Mouse (Mus musculus): ENCODE results near the gene Smcp. TPM values are rescaled to one million over a fixed set of nuclear protein-coding genes. Genes with fewer than 3 reads are reported as not detected.

Smcp gene
- polyA plus RNA-seq, 1 experiment from 2014 or later: not detected

- 46% methylated on average over 3 of the region's 3 CpGs for WGBS (ENCODE audit: insufficient replicate concordance)
- no peak for ATAC-seq (ENCODE audit: insufficient read depth)
- Histone ChIP-seq H3K4me2 (no peak overlapping the region), H3K4me1 (replicated peaks) (no peaks in the 10 kb centered on the region), H3K9ac (no peak overlapping the region), H3K36me3 (replicated peaks) (no peaks in the 10 kb centered on the region), H3K27ac (replicated peaks) (no peak overlapping the region), H3K9me3 (replicated peaks) (no peaks in the 10 kb centered on the region), H3K4me3 (replicated peaks) (no peak overlapping the region), H3K27me3 (no peaks in the 10 kb centered on the region)
Observed at GRCm38 (mm10) chr3:92583164-92583826, 5.5 kb downstream of the Smcp start.

- 60% methylated on average over 1 of the region's 1 CpGs for WGBS (ENCODE audit: insufficient replicate concordance)
- Histone ChIP-seq H3K4me1 (replicated peaks) (no peaks in the 10 kb centered on the region), H3K36me3 (replicated peaks) (no peaks in the 10 kb centered on the region), H3K4me2 (no peak overlapping the region), H3K27me3 (no peaks in the 10 kb centered on the region), H3K9me3 (replicated peaks) (no peaks in the 10 kb centered on the region), H3K9ac (no peak overlapping the region), H3K27ac (replicated peaks) (no peak overlapping the region), H3K4me3 (replicated peaks) (no peak overlapping the region)
- no peak for ATAC-seq (ENCODE audit: insufficient read depth)
Observed at GRCm38 (mm10) chr3:92579508-92579907, 9.3 kb downstream of the Smcp start.

GRCm38 (mm10) chr3:92578652-92579413, 10.0 kb downstream of the Smcp start:
- Histone ChIP-seq H3K9me3 (replicated peaks) (no peaks in the 10 kb centered on the region), H3K27ac (replicated peaks) (no peak overlapping the region), H3K4me1 (replicated peaks) (no peaks in the 10 kb centered on the region), H3K4me3 (replicated peaks) (no peak overlapping the region), H3K27me3 (no peaks in the 10 kb centered on the region), H3K36me3 (replicated peaks) (no peaks in the 10 kb centered on the region), H3K4me2 (no peak overlapping the region), H3K9ac (no peak overlapping the region)
- 59% methylated on average over 4 of the region's 4 CpGs for WGBS (ENCODE audit: insufficient replicate concordance)
- no peak for ATAC-seq (ENCODE audit: insufficient read depth)

DNA sequence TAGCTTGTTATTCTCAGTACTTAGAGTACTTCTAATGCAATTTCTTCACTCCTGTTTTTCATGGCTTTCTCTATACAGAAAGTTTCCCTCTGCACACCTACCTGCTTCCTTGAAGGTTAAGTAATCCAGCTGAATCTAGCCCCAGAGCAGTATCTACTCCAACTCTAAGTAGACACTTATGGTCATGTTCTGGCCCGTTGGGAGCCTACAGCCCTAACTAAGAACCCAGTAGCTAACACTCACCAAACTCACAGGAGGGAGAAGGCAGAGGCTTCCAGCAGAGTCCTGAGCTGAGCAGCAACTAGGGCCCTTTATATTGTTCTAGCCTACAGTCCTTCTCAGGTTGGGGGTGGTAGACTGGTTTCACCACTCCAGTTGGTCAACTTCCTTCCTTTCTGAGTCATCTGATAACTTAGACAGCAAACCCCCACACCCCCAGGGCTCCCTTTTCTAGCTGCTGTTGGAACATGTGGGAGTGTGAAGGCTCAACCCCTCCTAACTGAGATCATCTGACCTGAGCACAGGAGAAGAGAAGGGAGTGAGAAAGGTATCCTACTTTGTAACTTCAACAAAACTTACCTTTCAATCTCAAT, 15.3 kb downstream of the Smcp start, which contains the start of gene Ivl:
Gene Ivl (minus strand): TSS at position 287 of the 593 bp plus-strand sequence.
- 52% methylated on average over 1 of the region's 1 CpGs for WGBS (ENCODE audit: insufficient replicate concordance)
- no peaks in the 10 kb centered on the region for H3K36me3 ChIP-seq (replicated peaks)
- no peak within 1 kb of the TSS for H3K27ac ChIP-seq (replicated peaks)
- H3K4me1 ChIP-seq (replicated peaks): no peaks in the 10 kb centered on the region
- no peak within 1 kb of the TSS for H3K9ac ChIP-seq
- no peak within 1 kb of the TSS for H3K4me2 ChIP-seq
- H3K27me3 ChIP-seq: no peaks in the 10 kb centered on the region
- H3K9me3 ChIP-seq (replicated peaks): no peaks in the 10 kb centered on the region
- ATAC-seq (ENCODE audit: insufficient read depth): no peak
- H3K4me3 ChIP-seq (replicated peaks): no peak within 1 kb of the TSS

DNA sequence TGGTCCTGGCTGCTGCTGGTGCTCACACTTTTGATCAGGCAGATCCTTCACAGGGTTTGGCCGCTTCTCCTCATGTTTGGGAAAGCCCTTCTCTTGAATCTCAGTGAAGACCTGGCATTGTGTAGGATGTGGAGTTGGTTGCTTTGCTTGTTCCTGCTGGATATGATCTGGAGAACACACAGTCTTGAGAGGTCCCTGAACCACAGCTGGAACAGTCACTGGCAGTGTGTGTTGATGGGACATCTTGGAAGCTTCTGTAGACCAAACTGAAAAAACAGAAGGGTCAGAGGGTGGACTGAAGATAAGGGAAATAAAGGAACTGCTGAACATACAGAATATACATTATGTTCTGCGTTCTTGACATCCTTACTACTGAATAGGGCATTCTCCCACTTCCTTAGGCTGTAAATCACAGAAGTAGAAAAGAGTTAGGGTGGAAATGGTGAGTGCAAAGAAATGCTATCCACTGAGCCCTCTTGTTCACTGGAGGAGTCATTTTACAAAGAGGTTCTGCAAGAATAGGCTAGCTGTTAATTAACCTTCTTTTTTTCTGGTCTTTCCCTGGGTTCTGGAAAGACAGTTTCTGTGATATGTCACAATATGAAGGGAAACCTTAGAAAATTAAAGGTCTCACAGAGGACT, 16.2 kb downstream of the Smcp start:
- ATAC-seq (ENCODE audit: insufficient read depth): no peak
- Histone ChIP-seq H3K36me3 (replicated peaks) (no peaks in the 10 kb centered on the region), H3K9ac (no peak overlapping the region), H3K9me3 (replicated peaks) (no peaks in the 10 kb centered on the region), H3K4me1 (replicated peaks) (no peaks in the 10 kb centered on the region), H3K27ac (replicated peaks) (no peak overlapping the region), H3K4me3 (replicated peaks) (no peak overlapping the region), H3K27me3 (no peaks in the 10 kb centered on the region), H3K4me2 (no peak overlapping the region)
- 28% methylated on average over 2 of the region's 2 CpGs for WGBS (ENCODE audit: insufficient replicate concordance)

DNA sequence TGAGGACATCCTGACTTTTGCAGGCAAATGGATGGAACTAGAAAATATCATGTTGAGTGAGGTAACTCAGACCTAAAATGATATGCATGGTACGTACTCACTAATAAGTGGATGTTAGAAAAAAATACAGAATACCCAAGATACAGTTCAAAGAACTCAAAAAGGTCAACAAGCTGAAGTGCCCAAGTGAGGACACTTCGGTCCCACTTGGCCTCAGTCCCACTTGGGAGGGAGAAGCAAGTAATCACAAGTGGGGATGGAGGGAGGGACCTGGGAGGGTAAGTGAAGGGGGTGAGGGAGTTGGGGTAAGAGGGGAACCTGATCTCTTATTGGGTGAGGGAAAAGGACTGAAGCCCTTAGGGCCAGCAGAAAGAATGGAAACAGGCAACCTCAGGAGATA, 20.0 kb downstream of the Smcp start:
- H3K4me3 ChIP-seq (replicated peaks): no peak overlapping the region
- H3K9me3 ChIP-seq (replicated peaks): no peaks in the 10 kb centered on the region
- no peaks in the 10 kb centered on the region for H3K27me3 ChIP-seq
- no peak overlapping the region for H3K27ac ChIP-seq (replicated peaks)
- no peaks in the 10 kb centered on the region for H3K4me1 ChIP-seq (replicated peaks)
- 59% methylated on average over 2 of the region's 2 CpGs for WGBS (ENCODE audit: insufficient replicate concordance)
- H3K36me3 ChIP-seq (replicated peaks): no peaks in the 10 kb centered on the region
- H3K9ac ChIP-seq: no peak overlapping the region
- no peak overlapping the region for H3K4me2 ChIP-seq
- no peak for ATAC-seq (ENCODE audit: insufficient read depth)

DNA sequence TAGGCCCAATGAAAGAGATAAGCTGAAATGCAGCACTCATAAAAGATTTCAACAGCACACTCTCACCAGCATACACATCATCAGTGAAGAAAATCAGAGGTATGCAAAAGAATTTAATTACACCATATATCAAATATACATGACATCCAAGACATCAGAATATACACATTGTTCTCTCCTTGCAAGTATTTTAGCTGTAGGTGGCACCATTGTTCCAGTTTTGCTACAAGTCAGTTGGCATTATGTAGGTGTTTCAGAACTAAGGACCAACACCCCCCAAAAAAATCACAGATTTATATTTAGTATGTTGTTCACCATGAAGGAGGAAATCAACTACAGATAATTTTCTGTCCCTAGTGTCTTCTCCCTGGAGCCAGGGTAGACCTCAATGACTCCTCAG, 23.4 kb downstream of the Smcp start:
- Histone ChIP-seq H3K9me3 (replicated peaks) (no peaks in the 10 kb centered on the region), H3K4me1 (replicated peaks) (no peaks in the 10 kb centered on the region), H3K4me3 (replicated peaks) (no peak overlapping the region), H3K9ac (no peak overlapping the region), H3K27ac (replicated peaks) (no peak overlapping the region), H3K4me2 (no peak overlapping the region), H3K27me3 (no peaks in the 10 kb centered on the region), H3K36me3 (replicated peaks) (no peaks in the 10 kb centered on the region)
- ATAC-seq (ENCODE audit: insufficient read depth): no peak

- H3K4me2 ChIP-seq: no peak within 1 kb of the TSS
- no peak within 1 kb of the TSS for H3K27ac ChIP-seq (replicated peaks)
- H3K4me3 ChIP-seq (replicated peaks): no peak within 1 kb of the TSS
- H3K9ac ChIP-seq: no peak within 1 kb of the TSS
- no peaks in the 10 kb centered on the region for H3K4me1 ChIP-seq (replicated peaks)
- H3K36me3 ChIP-seq (replicated peaks): no peaks in the 10 kb centered on the region
- ATAC-seq (ENCODE audit: insufficient read depth): no peak
- no peaks in the 10 kb centered on the region for H3K27me3 ChIP-seq
- 70% methylated on average over 3 of the region's 3 CpGs for WGBS (ENCODE audit: insufficient replicate concordance)
- H3K9me3 ChIP-seq (replicated peaks): no peaks in the 10 kb centered on the region
Observed at GRCm38 (mm10) chr3:92534411-92534810, 54.4 kb downstream of the Smcp start, which contains the start of gene 2310046K23Rik. Gene 2310046K23Rik (minus strand): TSS chr3:92534511.

Other genes starting within 250 kb of the Smcp start
- gene Sprr2d, start 249.9 kb downstream of the Smcp start, polyA plus RNA-seq (2015; fragmentation: Nextera tagmentation; extraction: Ambion mirVana): not detected in 2 replicates
- gene Sprr2e, start 236.9 kb downstream of the Smcp start, polyA plus RNA-seq (2015; fragmentation: Nextera tagmentation; extraction: Ambion mirVana): not detected in 2 replicates
- not detected in 2 replicates for gene Sprr2f, start 223.8 kb downstream of the Smcp start, polyA plus RNA-seq (2015; fragmentation: Nextera tagmentation; extraction: Ambion mirVana)
- not detected in 2 replicates for gene Sprr2h, start 203.3 kb downstream of the Smcp start, polyA plus RNA-seq (2015; fragmentation: Nextera tagmentation; extraction: Ambion mirVana)
- gene Sprr2i, start 181.0 kb downstream of the Smcp start, polyA plus RNA-seq (2015; fragmentation: Nextera tagmentation; extraction: Ambion mirVana): not detected in 2 replicates
- not detected in 2 replicates for gene Sprr2j-ps, start 170.9 kb downstream of the Smcp start, polyA plus RNA-seq (2015; fragmentation: Nextera tagmentation; extraction: Ambion mirVana)
- gene Gm9774, start 159.6 kb downstream of the Smcp start, polyA plus RNA-seq (2015; fragmentation: Nextera tagmentation; extraction: Ambion mirVana): 2.1 and 6.5 TPM in 2 replicates
- not detected in 2 replicates for gene Sprr2k, start 156.4 kb downstream of the Smcp start, polyA plus RNA-seq (2015; fragmentation: Nextera tagmentation; extraction: Ambion mirVana)
- gene Sprr1b, start 150.2 kb downstream of the Smcp start, polyA plus RNA-seq (2015; fragmentation: Nextera tagmentation; extraction: Ambion mirVana): not detected in 2 replicates
- not detected in 2 replicates for gene Sprr3, start 130.3 kb downstream of the Smcp start, polyA plus RNA-seq (2015; fragmentation: Nextera tagmentation; extraction: Ambion mirVana)
- gene Sprr1a, start 103.1 kb downstream of the Smcp start, polyA plus RNA-seq (2015; fragmentation: Nextera tagmentation; extraction: Ambion mirVana): 0.20 and 0.22 TPM in 2 replicates
- gene Sprr4, start 88.5 kb downstream of the Smcp start, polyA plus RNA-seq (2015; fragmentation: Nextera tagmentation; extraction: Ambion mirVana): not detected in 2 replicates
- gene 2310046K23Rik, start 54.5 kb downstream of the Smcp start, polyA plus RNA-seq (2015; fragmentation: Nextera tagmentation; extraction: Ambion mirVana): not detected in 2 replicates
- gene Ivl, start 15.3 kb downstream of the Smcp start, polyA plus RNA-seq (2015; fragmentation: Nextera tagmentation; extraction: Ambion mirVana): 0.08 TPM in 1 of 2 replicates, not detected in the other
- not detected in 2 replicates for gene 2210017I01Rik, start 18.5 kb upstream of the Smcp start, polyA plus RNA-seq (2015; fragmentation: Nextera tagmentation; extraction: Ambion mirVana)
- 0.15 TPM in 1 of 2 replicates, not detected in the other for gene Lce6a, start 32.7 kb upstream of the Smcp start, polyA plus RNA-seq (2015; fragmentation: Nextera tagmentation; extraction: Ambion mirVana)
- not detected in 2 replicates for gene Lce1a1, start 59.3 kb upstream of the Smcp start, polyA plus RNA-seq (2015; fragmentation: Nextera tagmentation; extraction: Ambion mirVana)
- not detected in 2 replicates for gene Lce1b, start 67.9 kb upstream of the Smcp start, polyA plus RNA-seq (2015; fragmentation: Nextera tagmentation; extraction: Ambion mirVana)
- not detected in 2 replicates for gene Lce1a2, start 81.3 kb upstream of the Smcp start, polyA plus RNA-seq (2015; fragmentation: Nextera tagmentation; extraction: Ambion mirVana)
- not detected in 2 replicates for gene Lce1c, start 90.2 kb upstream of the Smcp start, polyA plus RNA-seq (2015; fragmentation: Nextera tagmentation; extraction: Ambion mirVana)
- not detected in 2 replicates for gene Lce1d, start 98.2 kb upstream of the Smcp start, polyA plus RNA-seq (2015; fragmentation: Nextera tagmentation; extraction: Ambion mirVana)
- gene Lce1e, start 120.1 kb upstream of the Smcp start, polyA plus RNA-seq (2015; fragmentation: Nextera tagmentation; extraction: Ambion mirVana): not detected in 2 replicates
- not detected in 2 replicates for gene Lce1f, start 131.4 kb upstream of the Smcp start, polyA plus RNA-seq (2015; fragmentation: Nextera tagmentation; extraction: Ambion mirVana)
- gene Gm38119, start 150.1 kb upstream of the Smcp start, polyA plus RNA-seq (2015; fragmentation: Nextera tagmentation; extraction: Ambion mirVana): not detected in 2 replicates
- not detected in 2 replicates for gene Lce1g, start 163.3 kb upstream of the Smcp start, polyA plus RNA-seq (2015; fragmentation: Nextera tagmentation; extraction: Ambion mirVana)
- not detected in 2 replicates for gene Lce1h, start 176.1 kb upstream of the Smcp start, polyA plus RNA-seq (2015; fragmentation: Nextera tagmentation; extraction: Ambion mirVana)
- gene Lce1i, start 189.9 kb upstream of the Smcp start, polyA plus RNA-seq (2015; fragmentation: Nextera tagmentation; extraction: Ambion mirVana): not detected in 2 replicates
- gene Lce1j, start 201.5 kb upstream of the Smcp start, polyA plus RNA-seq (2015; fragmentation: Nextera tagmentation; extraction: Ambion mirVana): not detected in 2 replicates
- not detected in 2 replicates for gene Lce1k, start 218.9 kb upstream of the Smcp start, polyA plus RNA-seq (2015; fragmentation: Nextera tagmentation; extraction: Ambion mirVana)
- not detected in 2 replicates for gene Kprp, start 238.2 kb upstream of the Smcp start, polyA plus RNA-seq (2015; fragmentation: Nextera tagmentation; extraction: Ambion mirVana)